ENCODE assay signal across 8 mouse cellular contexts in genomic region chr16:37584218-37585035, GRCm38 (mm10). TPM values are rescaled to one million over a fixed set of nuclear protein-coding genes. Genes with fewer than 3 reads are reported as not detected.
DNase-seq lines count a peak whose midpoint lies in the region; ATAC-seq and TF ChIP-seq lines count a peak whose summit lies in the region.

No protein-coding gene starts in this region.

- H3K9me3 ChIP-seq in ES-E14 (ENCODE audit: control insufficient read depth, insufficient read depth, low read depth, low read length): no peaks in the 10 kb centered on the region
- H3K9me3 ChIP-seq in forebrain, embryonic 14.5 days (replicated peaks; ENCODE audit: control insufficient read depth, low read length): no peaks in the 10 kb centered on the region
- no peaks in the 10 kb centered on the region for H3K9me3 ChIP-seq in lung, embryonic 16.5 days (ENCODE audit: control insufficient read depth, low read length)

- in situ Hi-C loops in ES-E14 (cut with MboI; ENCODE audit: low sequenced_read_pairs in 2 of 2, unreplicated experiment in 2 of 2): no loop called here

- no peak overlapping the region for H3K9ac ChIP-seq in ES-E14 (ENCODE audit: insufficient read depth, low read depth, low read length, poor library complexity, severe bottlenecking)
- H3K9ac ChIP-seq in forebrain, embryonic 14.5 days (ENCODE audit: low read length): peak overlapping the region; percentile 59
- peak overlapping the region; percentile 39 for H3K9ac ChIP-seq in lung, embryonic 16.5 days (ENCODE audit: low read length)

- H3K36me3 ChIP-seq in ES-E14 (ENCODE audit: control insufficient read depth, insufficient read depth, low read length, poor library complexity, severe bottlenecking): no peaks in the 10 kb centered on the region
- H3K36me3 ChIP-seq in forebrain, embryonic 14.5 days (ENCODE audit: control insufficient read depth, insufficient read depth, low read length): no peaks in the 10 kb centered on the region
- H3K36me3 ChIP-seq in lung, embryonic 16.5 days (ENCODE audit: control insufficient read depth, insufficient read depth, low read length): no peaks in the 10 kb centered on the region

- H3K4me1 ChIP-seq in ES-E14 (ENCODE audit: control insufficient read depth in 2 of 2, insufficient read depth in 2 of 2, low read length in 2 of 2, poor library complexity in 1 of 2): no peaks in the 10 kb centered on the region
- H3K4me1 ChIP-seq in forebrain, embryonic 14.5 days (ENCODE audit: control insufficient read depth, insufficient read depth, low read length): peaks cover 21% of the 10 kb centered on the region
- peaks cover 6% of the 10 kb centered on the region; the same call in 1 of the 2 replicates for H3K4me1 ChIP-seq in lung, embryonic 16.5 days (replicated peaks; ENCODE audit: control insufficient read depth, insufficient read depth, low read length)

- ATAC-seq in cerebellum, adult (ENCODE audit: insufficient number of reproducible peaks, low FRiP score, low TSS enrichment): peak; percentile 43
- peak; percentile 86 for ATAC-seq in forebrain, embryonic 14.5 days
- peak; percentile 23; the same call in 1 of the 2 replicates for ATAC-seq in lung, embryonic 16.5 days (ENCODE audit: low read depth)
- no peak for ATAC-seq in erythroid progenitor cell, adult 5-6 weeks (replicated peaks; ENCODE audit: low FRiP score, poor library complexity, severe bottlenecking)

- no peak; the same call in 1 of the 2 replicates for TF ChIP-seq CTCF in layer of hippocampus, adult 2 months (conservative IDR thresholded peaks at IDR 0.05)

- DNase-seq in ES-E14 (ENCODE audit: low read depth, low spot score): peak; percentile 19
- DNase-seq in forebrain, embryonic 14.5 days (ENCODE audit: low spot score): peak; percentile 89
- DNase-seq in heart, postnatal 4 days: peak; percentile 61
- peak; percentile 47 to 59 for DNase-seq in layer of hippocampus, adult 2 months (ENCODE audit: low spot score in 2 of 2)
- DNase-seq in retina, postnatal 1 day: peak; percentile 91

- peak overlapping the region; percentile 50 for H3K4me2 ChIP-seq in forebrain, embryonic 14.5 days (ENCODE audit: low read length)
- peak overlapping the region; percentile 56 for H3K4me2 ChIP-seq in lung, embryonic 16.5 days (ENCODE audit: low read depth, low read length)

- H3K27me3 ChIP-seq in forebrain, embryonic 14.5 days (replicated peaks; ENCODE audit: control insufficient read depth, insufficient read depth, low read length): no peaks in the 10 kb centered on the region
- H3K27me3 ChIP-seq in lung, embryonic 16.5 days (ENCODE audit: control insufficient read depth, insufficient read depth, low read depth, low read length): no peaks in the 10 kb centered on the region

- 1% methylated on average over 25 of the region's 25 CpGs for WGBS in forebrain, embryonic 14.5 days
- WGBS in lung, embryonic 16.5 days: 7% methylated on average over 25 of the region's 25 CpGs

- peak overlapping the region in 1 of 2 experiments; percentile 33; a peak in 2 of 4 replicates for H3K4me3 ChIP-seq in ES-E14 (ENCODE audit: insufficient read depth in 1 of 2, low read depth in 1 of 2, low read length in 2 of 2, poor library complexity in 1 of 2, severe bottlenecking in 1 of 2)
- peak overlapping the region; percentile 15 for H3K4me3 ChIP-seq in forebrain, embryonic 14.5 days (ENCODE audit: low read depth, low read length)
- H3K4me3 ChIP-seq in layer of hippocampus, adult 2 months: peak overlapping the region; percentile 45
- peak overlapping the region; percentile 31 for H3K4me3 ChIP-seq in lung, embryonic 16.5 days (ENCODE audit: low read length)

- H3K27ac ChIP-seq in ES-E14 (ENCODE audit: insufficient read depth, low read depth, low read length, poor library complexity, severe bottlenecking): no peak overlapping the region
- H3K27ac ChIP-seq in forebrain, embryonic 14.5 days (ENCODE audit: low read depth, low read length): peak overlapping the region; percentile 88
- H3K27ac ChIP-seq in layer of hippocampus, adult 2 months: peak overlapping the region; percentile 93
- no peak overlapping the region for H3K27ac ChIP-seq in lung, embryonic 16.5 days (ENCODE audit: low read length)

TF ChIP-seq in ES-E14, 5 proteins besides CTCF, POLR2A, EP300 and RAD21:
- TF ChIP-seq MAFK (IDR thresholded peaks at IDR 0.05; ENCODE audit: insufficient read depth, low read depth, low read length) (peak; percentile 10; the same call in 1 of the 2 replicates), ZNF384 (IDR thresholded peaks at IDR 0.05; ENCODE audit: low read depth, low read length) (no peak)

RNA-seq across cellular contexts. Expression of gene Hgd, which starts 4.5 kb away (rescaled TPM):
- total RNA-seq in ES-E14 (2012; rRNA removed): 0.21 and 0.40 TPM in 2 replicates
- not detected in 2 replicates for polyA plus RNA-seq in forebrain, embryonic 14.5 days (2014; fragmentation: Nextera tagmentation; extraction: Ambion mirVana)
- under 1 TPM in 1 of 2 experiments, not detected in 1; 0.74 TPM for total RNA-seq in heart, postnatal 4 days (2021)
- total RNA-seq in layer of hippocampus, adult 2 months (2021): not detected
- 0.46 and 0.77 TPM in 2 replicates for polyA plus RNA-seq in lung, embryonic 16.5 days (2015; fragmentation: Nextera tagmentation; extraction: Ambion mirVana)
- not detected in 2 replicates for total RNA-seq in erythroid progenitor cell, adult 5-6 weeks (2015; ENCODE audit: low replicate concordance)
- total RNA-seq in erythroid progenitor cell, adult 5-6 weeks (2017; ENCODE audit: low replicate concordance): not detected in 2 replicates

RNA-seq across cellular contexts. Expression of gene Rabl3, which starts 44.7 kb away (rescaled TPM):
- total RNA-seq in ES-E14 (2012; rRNA removed): 5.1 and 8.3 TPM in 2 replicates
- 22.6 and 22.8 TPM in 2 replicates for polyA plus RNA-seq in forebrain, embryonic 14.5 days (2014; fragmentation: Nextera tagmentation; extraction: Ambion mirVana)
- total RNA-seq in heart, postnatal 4 days (2021): 10 to 100 TPM; 15.3 to 16.4 TPM
- total RNA-seq in layer of hippocampus, adult 2 months (2021): 10 to 100 TPM; 10.2 to 11.2 TPM
- 20.3 and 20.5 TPM in 2 replicates for polyA plus RNA-seq in lung, embryonic 16.5 days (2015; fragmentation: Nextera tagmentation; extraction: Ambion mirVana)
- total RNA-seq in erythroid progenitor cell, adult 5-6 weeks (2015; ENCODE audit: low replicate concordance): 7.1 and 11.2 TPM in 2 replicates
- 3.6 and 8.5 TPM in 2 replicates for total RNA-seq in erythroid progenitor cell, adult 5-6 weeks (2017; ENCODE audit: low replicate concordance)

RNA-seq across cellular contexts. Expression of gene Gtf2e1, which starts 44.8 kb away (rescaled TPM):
- total RNA-seq in ES-E14 (2012; rRNA removed): 39.4 and 54.1 TPM in 2 replicates
- 42.3 and 43.9 TPM in 2 replicates for polyA plus RNA-seq in forebrain, embryonic 14.5 days (2014; fragmentation: Nextera tagmentation; extraction: Ambion mirVana)
- 10 to 100 TPM in 1 of 2 experiments, 1 to 10 TPM in 1; 9.4 to 10.7 TPM for total RNA-seq in heart, postnatal 4 days (2021)
- total RNA-seq in layer of hippocampus, adult 2 months (2021): 10 to 100 TPM; 17.3 to 18.2 TPM
- polyA plus RNA-seq in lung, embryonic 16.5 days (2015; fragmentation: Nextera tagmentation; extraction: Ambion mirVana): 21.7 and 22.3 TPM in 2 replicates
- total RNA-seq in erythroid progenitor cell, adult 5-6 weeks (2015; ENCODE audit: low replicate concordance): 0.42 and 3.2 TPM in 2 replicates
- 3.0 and 3.7 TPM in 2 replicates for total RNA-seq in erythroid progenitor cell, adult 5-6 weeks (2017; ENCODE audit: low replicate concordance)

Comparison
In these comparisons a context has a peak if more than half of its experiments do, and no peak if none do; other contexts are left out.
1. DNase-seq: peak in every context shown above with its lines; median percentile 91 in retina, postnatal 1 day; 89 in forebrain, embryonic 14.5 days; 61 in heart, postnatal 4 days; 53 in layer of hippocampus, adult 2 months; 19 in ES-E14.
2. H3K27ac ChIP-seq: peak in forebrain, embryonic 14.5 days (single experiment) and layer of hippocampus, adult 2 months (single experiment); none in ES-E14 (single experiment) and lung, embryonic 16.5 days (single experiment).